ENCODE assay signal across 8 mouse cellular contexts in genomic region chr4:103120874-103121389, GRCm38 (mm10). TPM values are rescaled to one million over a fixed set of nuclear protein-coding genes. Genes with fewer than 3 reads are reported as not detected.
DNase-seq lines count a peak whose midpoint lies in the region; ATAC-seq and TF ChIP-seq lines count a peak whose summit lies in the region.

No protein-coding gene starts in this region.

- no peaks in the 10 kb centered on the region for H3K9me3 ChIP-seq in limb, embryonic 15.5 days

- WGBS in spleen, adult 2 months = 39% methylated on average over 9 of the region's 9 CpGs
- WGBS in limb, embryonic 15.5 days = 86% methylated on average over 9 of the region's 9 CpGs

- DNase-seq in spleen, adult 2 months (ENCODE audit: low read depth in 1 of 2, low spot score in 2 of 2) = no peak
- no peak for DNase-seq in spleen, adult 12 weeks (ENCODE audit: low spot score)
- DNase-seq in thymus, postnatal 25 days = peak; percentile 46
- no peak for DNase-seq in adrenal gland, adult 18-20 months (ENCODE audit: low spot score in 2 of 2)
- DNase-seq in frontal cortex, postnatal 25 days (ENCODE audit: low spot score in 2 of 2) = no peak

- no peaks in the 10 kb centered on the region for H3K27me3 ChIP-seq in spleen, adult 2 months (ENCODE audit: control insufficient read depth, insufficient read depth, low read length)
- H3K27me3 ChIP-seq in limb, embryonic 15.5 days = no peaks in the 10 kb centered on the region

- TF ChIP-seq CTCF in spleen, adult 2 months (IDR thresholded peaks at IDR 0.05; ENCODE audit: extremely low read depth, insufficient read depth, insufficient read length, insufficient replicate concordance) = no peak

- peak overlapping the region; percentile 53; the same call in 1 of the 2 replicates for H3K4me2 ChIP-seq in limb, embryonic 15.5 days

- peak overlapping the region; percentile 17 for H3K27ac ChIP-seq in spleen, adult 2 months (ENCODE audit: insufficient read depth, low read length)
- no peak overlapping the region for H3K27ac ChIP-seq in limb, embryonic 15.5 days

- peaks cover 6% of the 10 kb centered on the region for H3K4me1 ChIP-seq in spleen, adult 2 months (ENCODE audit: control insufficient read depth, insufficient read depth, insufficient read length)
- peaks cover 19% of the 10 kb centered on the region for H3K4me1 ChIP-seq in limb, embryonic 15.5 days

- no peak for TF ChIP-seq POLR2A in spleen, adult 2 months (IDR thresholded peaks at IDR 0.05; ENCODE audit: low read depth, low read length)

- H3K9ac ChIP-seq in limb, embryonic 15.5 days = no peak overlapping the region

- ATAC-seq in erythroid progenitor cell, adult 5-6 weeks (replicated peaks; ENCODE audit: low FRiP score, poor library complexity, severe bottlenecking) = peak; percentile 49
- ATAC-seq in limb, embryonic 15.5 days (ENCODE audit: insufficient number of reproducible peaks, low FRiP score, low TSS enrichment, low read depth) = no peak
- no peak for ATAC-seq in cerebellum, adult (ENCODE audit: insufficient number of reproducible peaks, low FRiP score, low TSS enrichment)

- H3K4me3 ChIP-seq in spleen, adult 2 months (ENCODE audit: extremely low read depth, insufficient read depth, insufficient read length) = no peak overlapping the region
- peak overlapping the region; percentile 94; the same call in 1 of the 2 replicates for H3K4me3 ChIP-seq in limb, embryonic 15.5 days

- H3K36me3 ChIP-seq in spleen, adult 2 months (ENCODE audit: control insufficient read depth, insufficient read depth, low read length) = 0 out of 2 replicates have a peak, but pooled peaks cover 3% of the 10 kb centered on the region
- 0 out of 2 replicates have a peak, but pooled peaks cover 4% of the 10 kb centered on the region for H3K36me3 ChIP-seq in limb, embryonic 15.5 days

RNA-seq across cellular contexts. Expression of gene Wdr78, which starts 6.6 kb away (rescaled TPM):
- polyA plus RNA-seq in spleen, adult 2 months (2012; rRNA removed) = 0.57 and 1.2 TPM in 2 replicates
- 0.72 and 1.7 TPM in 2 replicates for total RNA-seq in erythroid progenitor cell, adult 5-6 weeks (2015; ENCODE audit: low replicate concordance)
- total RNA-seq in erythroid progenitor cell, adult 5-6 weeks (2017; ENCODE audit: low replicate concordance) = 1.6 and 4.2 TPM in 2 replicates
- 3.5 and 4.2 TPM in 2 replicates for polyA plus RNA-seq in limb, embryonic 15.5 days (2015; fragmentation: Nextera tagmentation; extraction: Ambion mirVana)
- total RNA-seq in adrenal gland, adult 18-20 months (2021) = 1 to 10 TPM; 3.5 to 6.3 TPM

RNA-seq across cellular contexts. Expression of gene Mier1, which starts 6.7 kb away (rescaled TPM):
- polyA plus RNA-seq in spleen, adult 2 months (2012; rRNA removed) = 8.6 and 9.7 TPM in 2 replicates
- 134 and 164 TPM in 2 replicates for total RNA-seq in erythroid progenitor cell, adult 5-6 weeks (2015; ENCODE audit: low replicate concordance)
- 151 and 175 TPM in 2 replicates for total RNA-seq in erythroid progenitor cell, adult 5-6 weeks (2017; ENCODE audit: low replicate concordance)
- 43.2 and 48.6 TPM in 2 replicates for polyA plus RNA-seq in limb, embryonic 15.5 days (2015; fragmentation: Nextera tagmentation; extraction: Ambion mirVana)
- total RNA-seq in adrenal gland, adult 18-20 months (2021) = 10 to 100 TPM; 51.8 to 53.2 TPM
